Mouse (Mus musculus) liver, embryonic 11.5 days (tissue): ENCODE data around the gene Il23a. TPM values are rescaled to one million over a fixed set of nuclear protein-coding genes. Genes with fewer than 3 reads are reported as not detected.
A peak's percentile ranks its signal among the peaks of the same experiment; 100 is the strongest.

Experiments
- ATAC-seq: fragments of 200-750 bp; cut with Nextera tagmentation; replicated peaks from 2 replicates; pipeline ENCODE4 v1.8.0; 2017; ENCODE audit warnings: moderate number of reproducible peaks, mild to moderate bottlenecking, moderate TSS enrichment, moderate library complexity; ENCODE audit not compliant: low FRiP score
- DNase-seq: peaks from one replicate; pipeline ENCODE4 v3.0.0-alpha.2; 2017; ENCODE audit warnings: low spot score
- H3K27ac ChIP-seq: fragments of 300-500 bp; sonication (generic); 2 replicates; pipeline ENCODE4 v1.5.1; 2014; ENCODE audit warnings: mild to moderate bottlenecking, low read depth, low read length, control low read depth
- H3K27me3 ChIP-seq: fragments of 300-500 bp; sonication (generic); replicated peaks from 2 replicates; pipeline ENCODE4 v1.6.1; 2014; ENCODE audit warnings: low read length, mixed read lengths; ENCODE audit not compliant: control insufficient read depth, insufficient read depth
- H3K36me3 ChIP-seq: fragments of 300-500 bp; sonication (generic); 2 replicates; pipeline ENCODE4 v1.6.1; 2014; ENCODE audit warnings: mild to moderate bottlenecking, low read length, moderate library complexity, mixed read lengths; ENCODE audit not compliant: control insufficient read depth, insufficient read depth
- H3K4me1 ChIP-seq: fragments of 300-500 bp; sonication (generic); replicated peaks from 2 replicates; pipeline ENCODE4 v1.6.1; 2014; ENCODE audit warnings: low read length, mixed read lengths; ENCODE audit not compliant: control insufficient read depth, insufficient read depth
- H3K4me2 ChIP-seq: fragments of 300-500 bp; sonication (generic); 2 replicates; pipeline ENCODE4 v1.6.1; 2014; ENCODE audit warnings: mild to moderate bottlenecking, control low read depth, moderate library complexity
- H3K4me3 ChIP-seq: fragments of 300-500 bp; sonication (generic); 2 replicates; pipeline ENCODE4 v1.5.1; 2014; ENCODE audit warnings: low read depth, low read length, control low read depth
- H3K9ac ChIP-seq: fragments of 300-500 bp; sonication (generic); 2 replicates; pipeline ENCODE4 v1.6.1; 2014; ENCODE audit warnings: low read depth, low read length, control low read depth
- H3K9me3 ChIP-seq: fragments of 300-500 bp; sonication (generic); 2 replicates; pipeline ENCODE4 v1.6.1; 2016; ENCODE audit warnings: low read length, inconsistent platforms, mixed read lengths; ENCODE audit not compliant: control insufficient read depth
- WGBS: fragments of 180-500 bp; shearing (Covaris S2); extraction: QIAGEN DNeasy Blood & Tissue Kit; methylation state at CpG from one replicate; pipeline ENCODE4 v1.1.7; 2014; 5-methylcytosine and 5-hydroxymethylcytosine counted together
- polyA plus RNA-seq: library from polyadenylated mRNA; unstranded; fragments of >200 nt; fragmentation: Nextera tagmentation; extraction: Ambion mirVana; gene quantifications from 2 replicates; pipeline ENCODE4 v1.2.1, GENCODE M21; 2014

The Il23a gene
- polyA plus RNA-seq, 1 experiment from 2014 or later, result 0.12 TPM

DNA sequence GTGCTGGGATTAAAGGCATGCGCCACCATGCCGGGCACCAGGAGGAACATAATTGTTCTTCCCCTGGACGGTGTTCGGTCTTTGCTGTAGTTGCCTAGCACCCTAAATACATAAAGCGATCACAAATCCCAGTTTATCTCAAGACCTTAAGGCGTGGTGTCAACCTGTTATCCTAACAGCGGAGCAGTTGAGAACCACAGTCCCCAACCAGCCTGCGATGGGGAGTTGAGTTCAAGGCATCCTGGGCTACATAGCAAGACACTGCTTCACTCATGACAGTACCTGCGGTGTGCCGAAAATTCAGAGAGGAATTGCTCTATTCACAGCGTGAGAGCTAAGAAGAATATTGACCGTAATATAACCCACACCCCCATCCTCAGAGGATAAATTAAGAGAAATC, 23.1 kb upstream of the Il23a start:
- H3K9ac ChIP-seq, result peak overlapping the region; percentile 99
- WGBS, result 52% methylated on average over 12 of the region's 12 CpGs
- peaks cover 17% of the 10 kb centered on the region for H3K4me1 ChIP-seq
- peak; percentile 25; the same call in 1 of the 2 replicates for ATAC-seq
- peak overlapping the region; percentile 28; the same call in 1 of the 2 replicates for H3K27ac ChIP-seq
- H3K9me3 ChIP-seq, result no peaks in the 10 kb centered on the region
- H3K4me2 ChIP-seq, result peak overlapping the region; percentile 97
- no peak for DNase-seq
- H3K36me3 ChIP-seq, result peaks cover 34% of the 10 kb centered on the region
- no peaks in the 10 kb centered on the region for H3K27me3 ChIP-seq
- H3K4me3 ChIP-seq, result peak overlapping the region; percentile 93; the same call in 1 of the 2 replicates

GRCm38 (mm10) chr10:128315578-128315977, 17.0 kb upstream of the Il23a start:
- ATAC-seq (peak; percentile 52), DNase-seq (no peak)
- H3K9ac ChIP-seq, result no peak overlapping the region
- H3K27ac ChIP-seq, result no peak overlapping the region
- H3K4me3 ChIP-seq, result no peak overlapping the region
- H3K9me3 ChIP-seq, result no peaks in the 10 kb centered on the region
- no peak overlapping the region for H3K4me2 ChIP-seq
- H3K27me3 ChIP-seq, result no peaks in the 10 kb centered on the region
- H3K36me3 ChIP-seq, result peaks cover 39% of the 10 kb centered on the region
- no peaks in the 10 kb centered on the region for H3K4me1 ChIP-seq
- 83% methylated on average over 8 of the region's 8 CpGs for WGBS

DNA sequence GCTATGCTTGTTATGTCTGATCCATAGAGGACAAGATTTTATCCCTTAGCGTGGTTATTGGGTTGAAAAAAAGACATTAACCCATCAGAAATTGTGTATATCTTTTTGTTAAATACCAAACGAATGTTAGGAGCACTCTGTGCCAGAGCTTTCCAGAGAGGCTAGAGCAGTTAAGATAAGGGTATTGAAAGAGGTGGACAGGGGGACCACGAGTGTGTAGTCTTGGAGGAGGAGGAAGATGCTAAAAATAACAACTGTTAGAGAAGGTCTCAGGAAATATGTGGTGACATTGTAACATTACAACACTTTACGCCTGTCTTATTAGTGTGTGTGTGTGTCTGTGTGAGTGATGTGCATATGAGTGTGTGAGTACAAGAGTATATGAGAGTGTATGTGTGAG, 12.3 kb upstream of the Il23a start:
- Histone ChIP-seq H3K36me3 (peaks cover 27% of the 10 kb centered on the region), H3K27ac (no peak overlapping the region), H3K9ac (peak overlapping the region; percentile 6; the same call in 1 of the 2 replicates), H3K4me2 (no peak overlapping the region), H3K4me3 (no peak overlapping the region), H3K9me3 (no peaks in the 10 kb centered on the region), H3K27me3 (no peaks in the 10 kb centered on the region), H3K4me1 (no peaks in the 10 kb centered on the region)
- WGBS, result 62% methylated on average over 4 of the region's 4 CpGs
- ATAC-seq (no peak), DNase-seq (no peak)

DNA sequence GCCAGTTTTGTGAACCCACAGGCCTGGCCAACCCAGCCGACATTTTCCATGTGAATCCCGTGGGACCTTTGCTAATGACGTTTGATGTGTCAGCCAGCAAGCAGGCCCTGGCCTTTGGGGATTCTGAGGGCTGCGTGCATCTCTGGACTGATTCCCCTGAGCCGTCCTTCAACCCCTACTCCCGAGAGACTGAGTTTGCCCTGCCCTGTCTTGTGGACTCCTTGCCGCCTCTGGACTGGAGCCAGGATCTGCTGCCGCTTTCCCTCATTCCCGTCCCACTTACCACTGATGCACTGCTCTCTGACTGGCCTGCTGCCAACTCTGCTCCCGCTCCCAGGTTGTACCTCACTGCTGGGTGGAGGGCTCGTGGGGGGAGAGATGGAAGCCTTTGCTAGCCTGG, 11.6 kb upstream of the Il23a start:
- WGBS, result 85% methylated on average over 11 of the region's 11 CpGs
- Histone ChIP-seq H3K4me3 (no peak overlapping the region), H3K27me3 (no peaks in the 10 kb centered on the region), H3K9ac (no peak overlapping the region), H3K9me3 (no peaks in the 10 kb centered on the region), H3K27ac (no peak overlapping the region), H3K4me2 (no peak overlapping the region), H3K4me1 (no peaks in the 10 kb centered on the region), H3K36me3 (peaks cover 24% of the 10 kb centered on the region)
- DNase-seq, result no peak
- ATAC-seq, result no peak

DNA sequence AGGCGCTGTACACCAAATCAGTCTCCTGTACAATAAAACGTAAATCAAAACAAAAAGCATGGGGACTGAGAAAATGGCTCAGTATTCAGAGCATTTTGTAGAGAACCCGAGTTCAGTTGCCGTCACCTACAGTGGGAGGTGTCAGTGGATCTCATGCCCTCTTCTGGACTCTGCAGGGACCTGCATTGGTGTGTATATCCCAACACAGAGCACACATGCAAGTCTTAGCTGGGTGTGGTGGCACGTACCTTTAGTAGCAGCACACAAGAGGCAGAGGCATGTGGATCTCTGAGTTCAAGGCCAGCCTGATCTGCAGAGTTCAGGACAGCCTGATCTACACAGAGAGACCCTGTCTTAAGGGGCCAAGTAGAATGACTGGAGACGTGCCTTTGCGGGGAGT, 11.1 kb upstream of the Il23a start:
- no peaks in the 10 kb centered on the region for H3K27me3 ChIP-seq
- H3K9ac ChIP-seq, result no peak overlapping the region
- H3K4me1 ChIP-seq, result no peaks in the 10 kb centered on the region
- WGBS, result 87% methylated on average over 7 of the region's 7 CpGs
- H3K36me3 ChIP-seq, result peaks cover 24% of the 10 kb centered on the region
- H3K4me2 ChIP-seq, result no peak overlapping the region
- no peaks in the 10 kb centered on the region for H3K9me3 ChIP-seq
- ATAC-seq, result no peak
- no peak overlapping the region for H3K4me3 ChIP-seq
- H3K27ac ChIP-seq, result no peak overlapping the region
- DNase-seq, result no peak

- ATAC-seq (peak; percentile 99), DNase-seq (peak; percentile 100)
- Histone ChIP-seq H3K36me3 (no peaks in the 10 kb centered on the region; the same call in 1 of the 2 replicates), H3K9me3 (no peaks in the 10 kb centered on the region), H3K4me1 (peaks cover 9% of the 10 kb centered on the region), H3K4me2 (peak within 1 kb of the TSS; percentile 95), H3K4me3 (peak within 1 kb of the TSS; percentile 70), H3K27ac (peak within 1 kb of the TSS; percentile 91), H3K9ac (peak within 1 kb of the TSS; percentile 87), H3K27me3 (no peaks in the 10 kb centered on the region)
- WGBS, result under 1% methylated on average over 37 of the region's 37 CpGs
Measured at GRCm38 (mm10) chr10:128303126-128304021, 4.8 kb upstream of the Il23a start, which contains the start of gene Pan2. Gene Pan2 (plus strand): TSS chr10:128303335.

GRCm38 (mm10) chr10:128302785-128303125, 4.2 kb upstream of the Il23a start:
- H3K4me2 ChIP-seq, result peak overlapping the region; percentile 95
- no peak for DNase-seq
- H3K9me3 ChIP-seq, result no peaks in the 10 kb centered on the region
- H3K4me3 ChIP-seq, result peak overlapping the region; percentile 70
- peaks cover 9% of the 10 kb centered on the region for H3K4me1 ChIP-seq
- WGBS, result under 1% methylated on average over 9 of the region's 9 CpGs
- H3K27me3 ChIP-seq, result no peaks in the 10 kb centered on the region
- H3K27ac ChIP-seq, result peak overlapping the region; percentile 91
- ATAC-seq, result peak; percentile 19; the same call in 1 of the 2 replicates
- no peaks in the 10 kb centered on the region for H3K36me3 ChIP-seq
- H3K9ac ChIP-seq, result peak overlapping the region; percentile 87

GRCm38 (mm10) chr10:128302357-128302756, 3.8 kb upstream of the Il23a start:
- H3K4me1 ChIP-seq, result peaks cover 9% of the 10 kb centered on the region
- H3K9me3 ChIP-seq, result no peaks in the 10 kb centered on the region
- ATAC-seq (no peak), DNase-seq (no peak)
- peak overlapping the region; percentile 87 for H3K9ac ChIP-seq
- H3K4me3 ChIP-seq, result peak overlapping the region; percentile 70
- H3K27me3 ChIP-seq, result no peaks in the 10 kb centered on the region
- H3K4me2 ChIP-seq, result peak overlapping the region; percentile 95
- WGBS, result 33% methylated on average over 3 of the region's 3 CpGs
- H3K36me3 ChIP-seq, result no peaks in the 10 kb centered on the region
- peak overlapping the region; percentile 91 for H3K27ac ChIP-seq

- Histone ChIP-seq H3K27me3 (no peaks in the 10 kb centered on the region), H3K4me1 (no peaks in the 10 kb centered on the region), H3K9ac (no peak overlapping the region), H3K9me3 (no peaks in the 10 kb centered on the region), H3K4me2 (no peak overlapping the region), H3K27ac (no peak overlapping the region), H3K36me3 (no peaks in the 10 kb centered on the region), H3K4me3 (no peak overlapping the region)
- ATAC-seq, result no peak
- 58% methylated on average over 6 of the region's 6 CpGs for WGBS
- DNase-seq, result no peak
Measured at GRCm38 (mm10) chr10:128298243-128298642, 309 bp downstream of the Il23a start.
